Mouse (Mus musculus): ENCODE measurements around the gene Borcs5. TPM values are rescaled to one million over a fixed set of nuclear protein-coding genes. Genes with fewer than 3 reads are reported as not detected.

Borcs5 gene
- polyA plus RNA-seq, 1 experiment from 2014 or later = 18.1 TPM

DNA sequence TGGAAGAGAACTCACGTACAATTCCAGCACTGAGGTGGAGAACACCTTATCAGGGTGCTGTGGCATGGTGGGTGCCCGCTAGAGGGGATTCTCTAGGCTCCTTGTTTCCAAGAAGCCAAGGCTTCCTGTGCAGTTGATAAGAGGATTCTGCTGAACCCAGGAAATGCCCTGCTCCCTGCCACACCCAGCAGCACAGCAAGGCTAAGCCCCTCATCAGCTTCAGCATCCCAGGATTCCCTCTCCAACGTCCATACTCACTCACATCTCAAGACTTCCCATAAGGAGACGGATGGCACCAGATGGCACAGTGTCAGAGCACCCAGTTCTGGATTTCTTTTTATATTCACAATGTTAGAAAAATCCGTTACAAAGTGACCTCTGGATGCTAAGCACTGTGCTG is 79.8 kb downstream of the Borcs5 start:
- no peak overlapping the region for H3K9ac ChIP-seq (ENCODE audit: low read length)
- 84% methylated on average over 5 of the region's 5 CpGs for WGBS
- no peak overlapping the region for H3K4me2 ChIP-seq (ENCODE audit: low read depth, severe bottlenecking)
- ATAC-seq (ENCODE audit: insufficient number of reproducible peaks, low FRiP score, low TSS enrichment, low read depth) = no peak
- no peak for DNase-seq (ENCODE audit: low spot score)
- H3K4me3 ChIP-seq (ENCODE audit: low read depth, low read length) = no peak overlapping the region
- H3K9me3 ChIP-seq (ENCODE audit: control insufficient read depth, low read length) = no peaks in the 10 kb centered on the region
- H3K27ac ChIP-seq (replicated peaks; ENCODE audit: low read depth, low read length) = no peak overlapping the region
- H3K4me1 ChIP-seq (ENCODE audit: control insufficient read depth, insufficient read depth, low read length) = no peaks in the 10 kb centered on the region
- no peaks in the 10 kb centered on the region for H3K27me3 ChIP-seq (ENCODE audit: control insufficient read depth, insufficient read depth, low read length)
- no peaks in the 10 kb centered on the region for H3K36me3 ChIP-seq (ENCODE audit: control insufficient read depth, insufficient read depth, low read length)

DNA sequence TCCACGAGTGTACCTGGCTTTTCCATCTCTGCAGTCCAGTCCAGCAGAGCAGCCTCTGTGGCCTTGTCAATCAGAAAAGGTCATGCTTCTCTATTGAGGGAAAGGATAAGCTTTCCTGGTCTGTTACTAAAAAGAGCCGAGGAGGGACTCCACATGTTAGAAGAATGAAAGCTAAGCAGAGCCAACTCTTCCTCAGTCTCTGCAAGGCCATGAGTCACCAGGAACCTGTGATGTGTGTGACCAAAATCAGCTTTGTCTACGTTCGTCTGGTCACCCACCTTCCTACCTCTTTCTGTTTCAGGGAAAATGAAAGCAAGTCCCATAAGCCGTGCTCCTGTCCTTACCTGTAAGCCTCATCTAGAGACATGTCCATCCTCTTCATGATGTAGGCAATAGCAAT is 80.8 kb downstream of the Borcs5 start:
- no peaks in the 10 kb centered on the region for H3K36me3 ChIP-seq (ENCODE audit: control insufficient read depth, insufficient read depth, low read length)
- H3K27ac ChIP-seq (replicated peaks; ENCODE audit: low read depth, low read length) = no peak overlapping the region
- H3K4me3 ChIP-seq (ENCODE audit: low read depth, low read length) = no peak overlapping the region
- H3K4me1 ChIP-seq (ENCODE audit: control insufficient read depth, insufficient read depth, low read length) = no peaks in the 10 kb centered on the region
- no peak overlapping the region for H3K4me2 ChIP-seq (ENCODE audit: low read depth, severe bottlenecking)
- no peak overlapping the region for H3K9ac ChIP-seq (ENCODE audit: low read length)
- ATAC-seq (ENCODE audit: insufficient number of reproducible peaks, low FRiP score, low TSS enrichment, low read depth) (no peak), DNase-seq (ENCODE audit: low spot score) (no peak)
- 91% methylated on average over 5 of the region's 5 CpGs for WGBS
- no peaks in the 10 kb centered on the region for H3K9me3 ChIP-seq (ENCODE audit: control insufficient read depth, low read length)
- H3K27me3 ChIP-seq (ENCODE audit: control insufficient read depth, insufficient read depth, low read length) = no peaks in the 10 kb centered on the region

DNA sequence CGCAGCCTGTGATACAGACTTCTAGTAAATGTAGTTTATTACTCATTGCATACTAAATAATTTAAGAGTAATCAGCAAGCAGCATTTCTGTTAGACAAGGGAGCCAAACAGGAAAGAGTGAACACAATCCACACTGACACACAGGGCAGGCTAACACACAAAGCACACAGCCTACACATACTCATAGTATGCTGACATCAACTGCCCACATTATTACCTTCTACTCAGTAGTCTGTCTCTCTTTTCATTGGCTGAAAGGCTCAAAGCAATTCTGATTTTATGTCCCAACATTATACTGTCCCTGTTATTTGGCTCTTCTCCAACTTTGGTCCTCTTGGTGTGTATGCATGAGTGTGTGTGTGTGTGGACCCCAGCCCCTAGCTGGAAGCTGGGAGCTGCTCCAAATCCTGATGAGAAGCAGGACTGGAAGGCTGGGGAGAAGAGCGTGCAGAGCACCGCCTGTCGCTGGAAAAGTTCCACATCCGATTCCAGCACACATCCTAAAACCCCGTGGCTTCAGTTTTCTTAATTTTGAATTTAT is 82.5 kb downstream of the Borcs5 start:
- Histone ChIP-seq H3K4me1 (ENCODE audit: control insufficient read depth, insufficient read depth, low read length) (no peaks in the 10 kb centered on the region), H3K27me3 (ENCODE audit: control insufficient read depth, insufficient read depth, low read length) (no peaks in the 10 kb centered on the region), H3K9me3 (ENCODE audit: control insufficient read depth, low read length) (no peaks in the 10 kb centered on the region), H3K4me3 (ENCODE audit: low read depth, low read length) (no peak overlapping the region), H3K27ac (replicated peaks; ENCODE audit: low read depth, low read length) (no peak overlapping the region), H3K9ac (ENCODE audit: low read length) (no peak overlapping the region), H3K4me2 (ENCODE audit: low read depth, severe bottlenecking) (no peak overlapping the region), H3K36me3 (ENCODE audit: control insufficient read depth, insufficient read depth, low read length) (no peaks in the 10 kb centered on the region)
- DNase-seq (ENCODE audit: low spot score) (no peak), ATAC-seq (ENCODE audit: insufficient number of reproducible peaks, low FRiP score, low TSS enrichment, low read depth) (no peak)
- WGBS = 92% methylated on average over 6 of the region's 6 CpGs

DNA sequence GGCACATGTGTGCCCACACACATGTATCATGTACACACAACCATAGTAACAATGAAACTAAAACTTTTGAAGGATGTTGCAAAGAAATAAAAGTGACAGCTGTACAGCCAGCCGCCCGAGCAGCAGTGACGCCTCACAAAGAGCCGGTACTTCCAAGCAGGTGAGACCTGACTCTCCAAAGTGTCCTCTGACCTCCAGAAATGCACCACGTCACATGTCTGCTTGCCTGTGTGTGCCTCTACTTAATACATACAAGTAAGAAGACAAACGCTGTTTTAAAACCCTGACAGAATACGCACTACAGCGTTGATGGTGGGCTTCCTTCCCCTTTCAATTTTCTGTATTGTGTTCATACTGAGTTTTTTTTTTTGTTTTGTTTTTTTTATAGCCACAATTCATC is 83.6 kb downstream of the Borcs5 start:
- H3K9ac ChIP-seq (ENCODE audit: low read length) = no peak overlapping the region
- DNase-seq (ENCODE audit: low spot score) = no peak
- no peaks in the 10 kb centered on the region for H3K27me3 ChIP-seq (ENCODE audit: control insufficient read depth, insufficient read depth, low read length)
- no peaks in the 10 kb centered on the region for H3K36me3 ChIP-seq (ENCODE audit: control insufficient read depth, insufficient read depth, low read length)
- no peaks in the 10 kb centered on the region for H3K4me1 ChIP-seq (ENCODE audit: control insufficient read depth, insufficient read depth, low read length)
- no peak overlapping the region for H3K27ac ChIP-seq (replicated peaks; ENCODE audit: low read depth, low read length)
- 91% methylated on average over 8 of the region's 8 CpGs for WGBS
- no peak for ATAC-seq (ENCODE audit: insufficient number of reproducible peaks, low FRiP score, low TSS enrichment, low read depth)
- H3K4me3 ChIP-seq (ENCODE audit: low read depth, low read length) = no peak overlapping the region
- H3K9me3 ChIP-seq (ENCODE audit: control insufficient read depth, low read length) = no peaks in the 10 kb centered on the region
- H3K4me2 ChIP-seq (ENCODE audit: low read depth, severe bottlenecking) = no peak overlapping the region

DNA sequence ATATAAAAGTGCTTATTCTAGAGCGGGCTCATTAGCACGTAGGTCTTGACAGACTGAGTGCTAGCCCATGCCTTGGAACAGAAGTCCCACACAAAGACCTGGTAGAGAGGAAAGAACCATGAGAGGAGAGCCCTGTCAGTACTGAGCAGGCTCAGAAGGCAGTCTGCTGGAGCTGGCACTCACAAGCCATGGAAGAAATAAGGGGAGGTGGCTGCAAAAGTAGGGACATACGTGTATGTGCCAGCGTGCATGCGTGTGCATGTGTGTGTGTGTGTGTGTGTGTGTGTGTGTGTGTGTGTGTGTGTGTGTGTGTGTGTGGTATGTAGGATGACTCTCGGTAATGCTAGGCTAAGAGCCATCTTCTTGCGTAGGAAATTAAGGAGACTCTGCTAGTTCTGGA is 84.0 kb downstream of the Borcs5 start:
- no peak overlapping the region for H3K27ac ChIP-seq (replicated peaks; ENCODE audit: low read depth, low read length)
- no peak overlapping the region for H3K4me2 ChIP-seq (ENCODE audit: low read depth, severe bottlenecking)
- H3K4me1 ChIP-seq (ENCODE audit: control insufficient read depth, insufficient read depth, low read length) = no peaks in the 10 kb centered on the region
- H3K27me3 ChIP-seq (ENCODE audit: control insufficient read depth, insufficient read depth, low read length) = no peaks in the 10 kb centered on the region
- 96% methylated on average over 7 of the region's 7 CpGs for WGBS
- H3K4me3 ChIP-seq (ENCODE audit: low read depth, low read length) = no peak overlapping the region
- no peak for ATAC-seq (ENCODE audit: insufficient number of reproducible peaks, low FRiP score, low TSS enrichment, low read depth)
- H3K9me3 ChIP-seq (ENCODE audit: control insufficient read depth, low read length) = no peaks in the 10 kb centered on the region
- DNase-seq (ENCODE audit: low spot score) = no peak
- no peaks in the 10 kb centered on the region for H3K36me3 ChIP-seq (ENCODE audit: control insufficient read depth, insufficient read depth, low read length)
- H3K9ac ChIP-seq (ENCODE audit: low read length) = no peak overlapping the region

DNA sequence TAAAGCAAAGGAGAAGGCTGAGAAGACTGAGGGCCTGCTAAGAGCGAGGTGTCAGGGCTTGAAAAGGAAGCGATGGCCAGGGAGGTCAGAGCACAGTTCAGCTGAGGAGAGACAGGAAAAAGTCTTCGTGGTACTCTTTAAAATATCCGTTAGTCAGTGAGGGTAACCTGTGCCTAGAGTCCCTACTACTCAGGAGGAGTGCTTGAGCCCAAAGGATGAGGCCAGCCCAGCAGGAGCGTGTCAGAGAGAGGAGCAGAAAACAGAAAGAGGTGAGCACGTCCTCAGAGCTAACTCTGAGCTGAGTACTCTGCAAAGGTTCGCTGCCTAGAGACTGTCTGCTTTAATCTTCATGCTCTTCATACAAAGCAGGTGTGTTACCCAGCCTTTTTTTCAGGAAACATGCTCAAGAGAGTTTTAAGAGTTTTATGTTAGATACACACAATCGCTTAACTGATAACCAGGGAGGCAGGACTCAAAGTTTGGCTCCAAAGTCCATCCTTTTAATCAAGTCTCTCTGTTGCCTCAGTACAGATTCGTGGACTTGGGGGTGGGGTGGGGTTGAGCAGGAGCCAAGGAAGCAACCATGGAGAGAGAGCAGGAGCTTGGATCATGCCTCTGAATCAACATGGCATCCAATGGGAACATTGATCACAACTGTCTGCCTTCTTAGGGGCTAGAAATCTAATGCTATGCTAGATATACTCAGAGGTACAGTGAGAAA is 84.7 kb downstream of the Borcs5 start:
- H3K27ac ChIP-seq (replicated peaks; ENCODE audit: low read depth, low read length) = no peak overlapping the region
- no peak overlapping the region for H3K9ac ChIP-seq (ENCODE audit: low read length)
- DNase-seq (ENCODE audit: low spot score) = no peak
- H3K4me1 ChIP-seq (ENCODE audit: control insufficient read depth, insufficient read depth, low read length) = no peaks in the 10 kb centered on the region
- no peak overlapping the region for H3K4me2 ChIP-seq (ENCODE audit: low read depth, severe bottlenecking)
- H3K27me3 ChIP-seq (ENCODE audit: control insufficient read depth, insufficient read depth, low read length) = no peaks in the 10 kb centered on the region
- WGBS = 88% methylated on average over 9 of the region's 9 CpGs
- no peak overlapping the region for H3K4me3 ChIP-seq (ENCODE audit: low read depth, low read length)
- no peak for ATAC-seq (ENCODE audit: insufficient number of reproducible peaks, low FRiP score, low TSS enrichment, low read depth)
- no peaks in the 10 kb centered on the region for H3K36me3 ChIP-seq (ENCODE audit: control insufficient read depth, insufficient read depth, low read length)
- no peaks in the 10 kb centered on the region for H3K9me3 ChIP-seq (ENCODE audit: control insufficient read depth, low read length)

DNA sequence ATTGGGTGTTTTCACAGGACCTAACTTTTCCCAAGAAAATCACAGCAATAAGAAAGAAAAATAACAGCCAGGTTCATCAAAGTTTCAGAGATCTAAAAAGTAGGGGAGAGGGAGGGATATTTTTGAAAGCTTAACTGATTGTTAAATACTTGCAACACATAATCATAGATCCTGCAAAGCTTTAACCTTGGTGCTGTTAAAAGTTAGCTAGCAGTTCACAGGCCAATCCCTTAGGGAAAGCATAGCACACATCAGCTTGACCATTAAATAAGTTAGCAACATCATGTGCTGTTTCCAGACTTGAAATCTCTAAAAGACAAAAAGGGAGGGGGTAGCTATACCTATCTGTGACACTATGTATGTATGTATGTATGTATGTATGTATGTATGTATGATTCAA is 86.1 kb downstream of the Borcs5 start:
- no peak for ATAC-seq (ENCODE audit: insufficient number of reproducible peaks, low FRiP score, low TSS enrichment, low read depth)
- no peaks in the 10 kb centered on the region for H3K27me3 ChIP-seq (ENCODE audit: control insufficient read depth, insufficient read depth, low read length)
- H3K36me3 ChIP-seq (ENCODE audit: control insufficient read depth, insufficient read depth, low read length) = no peaks in the 10 kb centered on the region
- H3K9ac ChIP-seq (ENCODE audit: low read length) = no peak overlapping the region
- H3K9me3 ChIP-seq (ENCODE audit: control insufficient read depth, low read length) = no peaks in the 10 kb centered on the region
- H3K4me3 ChIP-seq (ENCODE audit: low read depth, low read length) = no peak overlapping the region
- H3K27ac ChIP-seq (replicated peaks; ENCODE audit: low read depth, low read length) = no peak overlapping the region
- H3K4me1 ChIP-seq (ENCODE audit: control insufficient read depth, insufficient read depth, low read length) = no peaks in the 10 kb centered on the region
- no peak for DNase-seq (ENCODE audit: low spot score)
- no peak overlapping the region for H3K4me2 ChIP-seq (ENCODE audit: low read depth, severe bottlenecking)

DNA sequence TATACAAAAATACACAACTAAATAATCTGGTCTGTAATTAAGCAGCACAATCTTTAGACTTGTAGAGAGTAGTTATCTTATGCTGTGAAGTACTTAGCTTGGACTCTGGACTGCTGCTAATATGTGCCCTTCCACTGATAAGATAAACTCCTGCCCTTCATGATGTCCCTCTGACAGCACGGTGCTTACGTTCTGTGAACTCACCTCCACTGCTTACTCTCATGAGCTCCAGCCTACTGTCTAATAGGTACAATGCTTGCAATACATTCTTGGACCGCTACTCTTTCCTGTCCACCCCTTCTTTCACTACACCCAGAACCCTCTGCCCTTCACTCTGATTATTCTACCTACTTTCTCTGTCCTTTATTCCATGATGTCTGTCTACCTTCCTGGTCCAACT is 91.7 kb downstream of the Borcs5 start:
- no peaks in the 10 kb centered on the region for H3K27me3 ChIP-seq (ENCODE audit: control insufficient read depth, insufficient read depth, low read length)
- no peaks in the 10 kb centered on the region for H3K4me1 ChIP-seq (ENCODE audit: control insufficient read depth, insufficient read depth, low read length)
- DNase-seq (ENCODE audit: low spot score) (no peak), ATAC-seq (ENCODE audit: insufficient number of reproducible peaks, low FRiP score, low TSS enrichment, low read depth) (no peak)
- no peak overlapping the region for H3K27ac ChIP-seq (replicated peaks; ENCODE audit: low read depth, low read length)
- no peaks in the 10 kb centered on the region for H3K9me3 ChIP-seq (ENCODE audit: control insufficient read depth, low read length)
- no peak overlapping the region for H3K4me2 ChIP-seq (ENCODE audit: low read depth, severe bottlenecking)
- H3K4me3 ChIP-seq (ENCODE audit: low read depth, low read length) = no peak overlapping the region
- H3K36me3 ChIP-seq (ENCODE audit: control insufficient read depth, insufficient read depth, low read length) = no peaks in the 10 kb centered on the region
- H3K9ac ChIP-seq (ENCODE audit: low read length) = no peak overlapping the region
- WGBS = 86% methylated on average over 3 of the region's 3 CpGs

DNA sequence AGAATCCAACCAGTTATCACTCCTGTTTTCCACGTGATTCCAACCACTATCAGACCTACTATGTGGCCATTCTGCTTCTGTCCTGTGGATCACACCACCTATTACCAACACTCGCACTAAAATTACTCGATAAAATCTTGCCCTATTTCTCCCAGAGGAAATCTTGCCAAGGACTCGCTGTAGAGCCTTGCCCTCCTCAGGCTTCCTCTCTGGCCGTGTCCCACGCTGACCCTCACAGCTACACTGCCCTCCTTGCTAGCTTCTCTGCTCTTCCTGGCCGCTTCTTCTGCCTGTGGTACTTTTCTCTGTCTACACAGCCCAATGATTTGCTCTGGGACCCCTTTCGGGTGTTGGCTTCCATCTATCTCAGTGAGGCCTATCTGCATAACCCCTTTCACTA is 93.5 kb downstream of the Borcs5 start:
- Histone ChIP-seq H3K4me2 (ENCODE audit: low read depth, severe bottlenecking) (no peak overlapping the region), H3K27ac (replicated peaks; ENCODE audit: low read depth, low read length) (no peak overlapping the region), H3K4me3 (ENCODE audit: low read depth, low read length) (no peak overlapping the region), H3K9ac (ENCODE audit: low read length) (no peak overlapping the region), H3K4me1 (ENCODE audit: control insufficient read depth, insufficient read depth, low read length) (no peaks in the 10 kb centered on the region), H3K9me3 (ENCODE audit: control insufficient read depth, low read length) (no peaks in the 10 kb centered on the region), H3K36me3 (ENCODE audit: control insufficient read depth, insufficient read depth, low read length) (no peaks in the 10 kb centered on the region), H3K27me3 (ENCODE audit: control insufficient read depth, insufficient read depth, low read length) (no peaks in the 10 kb centered on the region)
- 92% methylated on average over 8 of the region's 8 CpGs for WGBS
- ATAC-seq (ENCODE audit: insufficient number of reproducible peaks, low FRiP score, low TSS enrichment, low read depth) (no peak), DNase-seq (ENCODE audit: low spot score) (no peak)

All from limb, embryonic 11.5 days (tissue).